Mouse (Mus musculus) regulatory T cell (primary cell): ENCODE measurements around the gene Msantd3.

Source experiments
- in situ Hi-C: fragments of 300-600 bp; cut with MboI, MseI; formaldehyde crosslinking; loops from one replicate; pipeline ENCODE4 v1.15.1; 2025; ENCODE audit warnings: high pct_unique_total_duplicates

Gene Msantd3

GRCm38 (mm10) chr4:48605650-48606049 is 65.9 kb downstream of the Msantd3 start:
- in situ Hi-C loops, result no loop called here

GRCm38 (mm10) chr4:48609485-48609884 is 69.8 kb downstream of the Msantd3 start:
- in situ Hi-C loops, result no loop called here

GRCm38 (mm10) chr4:48610251-48610650 is 70.5 kb downstream of the Msantd3 start:
- in situ Hi-C loops, result no loop called here
